Mouse (Mus musculus) neutrophil, adult 5-6 weeks (primary cell): ENCODE data around the gene Galnt14. TPM values are rescaled to one million over a fixed set of nuclear protein-coding genes. Genes with fewer than 3 reads are reported as not detected.

Source experiments
- ATAC-seq: fragments of 151-379, 151-347 bp; 2 replicates; pipeline ENCODE4 v1.8.0; 2017; ENCODE audit warnings: mild to moderate bottlenecking, moderate TSS enrichment; ENCODE audit not compliant: insufficient number of reproducible peaks, poor library complexity, low FRiP score, severe bottlenecking; ENCODE audit errors: extremely low read depth
- total RNA-seq: library from RNA; stranded (forward); fragments of 200-1000 nt; gene quantifications from 2 replicates; pipeline ENCODE4 v1.2.3, GENCODE M21; 2017

Galnt14 gene
- total RNA-seq, 1 experiment from 2014 or later, result 0.47 TPM

- peak; percentile 75 for ATAC-seq
Measured at GRCm38 (mm10) chr17:73531896-73532295, 178.4 kb downstream of the Galnt14 start.

DNA sequence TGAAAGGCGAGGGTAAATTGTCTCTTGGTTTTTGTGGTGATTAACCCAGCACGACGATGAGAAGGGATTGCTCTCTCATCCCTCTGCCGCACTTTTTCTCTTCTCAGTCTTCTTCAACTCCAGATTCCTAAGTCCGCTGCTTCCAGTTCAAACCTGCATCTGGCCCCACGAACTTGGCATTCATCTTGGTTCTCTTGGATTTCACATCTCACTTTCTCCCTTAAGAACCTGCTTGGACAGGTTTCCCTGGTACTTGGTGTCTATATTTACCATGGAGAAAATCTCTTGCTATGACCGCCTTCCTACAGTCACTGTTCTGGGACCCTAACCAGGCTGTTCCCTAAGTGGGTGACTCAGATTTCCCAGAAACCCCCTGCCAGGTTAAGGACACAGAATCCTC lies 188.1 kb downstream of the Galnt14 start:
- ATAC-seq, result no peak

- no peak for ATAC-seq
Measured at GRCm38 (mm10) chr17:73519350-73519749, 190.9 kb downstream of the Galnt14 start.

DNA sequence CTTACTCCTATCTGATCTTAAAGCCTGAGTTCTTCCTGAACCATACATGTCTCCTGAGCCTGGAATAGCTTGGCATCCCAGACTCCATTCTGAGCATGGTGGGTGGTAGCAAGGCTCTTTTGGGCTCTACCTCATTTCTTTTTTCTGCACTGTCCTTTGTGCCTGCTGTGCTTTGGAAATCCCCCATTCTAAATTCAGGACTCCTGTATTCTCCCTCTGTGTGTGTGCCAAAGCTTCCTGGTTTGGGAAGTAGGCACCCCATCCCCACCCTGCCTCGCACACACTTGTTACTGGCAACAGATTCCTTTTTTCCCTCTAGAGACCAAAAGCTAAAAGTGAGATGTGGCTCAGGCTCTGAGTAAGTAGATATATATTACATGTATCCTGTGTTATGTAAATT lies 191.9 kb downstream of the Galnt14 start:
- no peak for ATAC-seq

DNA sequence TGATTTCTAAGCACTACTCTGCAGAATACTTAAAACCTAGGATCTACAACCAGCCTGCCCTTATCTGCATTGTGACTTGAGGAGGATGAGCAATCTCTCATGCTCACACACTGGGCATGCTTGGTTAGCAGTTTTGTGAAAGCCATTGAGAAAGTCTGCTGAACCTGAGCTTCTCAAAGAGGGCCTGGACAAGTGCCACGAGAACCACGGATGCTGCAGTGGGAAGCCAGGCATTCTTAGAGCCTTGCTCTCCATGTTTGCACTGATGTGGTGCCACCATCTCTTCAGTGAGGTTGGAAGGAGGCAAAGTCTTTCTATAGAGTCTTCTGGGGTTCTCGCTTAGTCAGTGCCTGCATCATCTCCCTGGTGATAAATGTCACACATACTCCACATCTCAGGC lies 194.7 kb downstream of the Galnt14 start:
- ATAC-seq, result no peak

- ATAC-seq, result no peak
Measured at GRCm38 (mm10) chr17:73514862-73515261, 195.4 kb downstream of the Galnt14 start.

DNA sequence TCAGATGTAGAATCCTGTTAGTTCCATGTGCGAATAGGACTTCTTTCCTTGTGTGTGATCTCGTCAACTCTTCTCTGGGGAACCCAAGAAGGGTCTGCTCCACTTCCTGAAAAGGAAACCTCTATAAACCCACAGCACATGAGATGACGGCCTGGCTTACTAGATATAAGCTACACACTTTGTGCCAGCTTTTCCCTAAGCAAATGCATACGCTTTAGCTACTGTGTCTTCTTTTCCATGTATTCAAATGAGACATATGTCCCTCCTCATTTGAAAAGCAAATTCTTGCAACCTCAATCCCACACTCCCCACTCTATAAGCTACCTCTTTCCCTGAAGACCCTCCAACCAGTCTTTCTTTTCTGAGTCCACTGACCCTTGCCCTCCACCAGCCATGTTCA lies 196.0 kb downstream of the Galnt14 start:
- ATAC-seq, result no peak

DNA sequence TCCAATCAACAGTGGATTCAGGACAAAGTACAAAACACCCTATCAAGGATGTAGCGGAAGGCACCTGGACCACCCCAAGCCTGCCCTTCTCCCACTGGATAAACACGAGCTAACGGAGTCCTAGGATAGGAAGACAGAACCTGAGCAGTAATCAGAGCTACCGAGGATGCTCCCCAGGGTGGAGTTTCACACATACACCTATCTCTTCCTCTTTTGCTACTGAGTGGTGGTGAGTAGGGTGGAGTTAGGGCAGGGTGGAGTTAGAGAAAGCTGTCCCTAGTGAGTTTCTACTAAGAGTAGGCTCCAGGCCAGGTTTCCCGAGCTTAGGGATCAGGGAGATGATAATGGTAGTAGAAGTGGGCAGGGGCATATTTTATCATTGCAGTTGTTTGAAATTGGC lies 197.4 kb downstream of the Galnt14 start:
- ATAC-seq, result peak; percentile 71

- no peak for ATAC-seq
Measured at GRCm38 (mm10) chr17:73507804-73508535, 202.3 kb downstream of the Galnt14 start.

DNA sequence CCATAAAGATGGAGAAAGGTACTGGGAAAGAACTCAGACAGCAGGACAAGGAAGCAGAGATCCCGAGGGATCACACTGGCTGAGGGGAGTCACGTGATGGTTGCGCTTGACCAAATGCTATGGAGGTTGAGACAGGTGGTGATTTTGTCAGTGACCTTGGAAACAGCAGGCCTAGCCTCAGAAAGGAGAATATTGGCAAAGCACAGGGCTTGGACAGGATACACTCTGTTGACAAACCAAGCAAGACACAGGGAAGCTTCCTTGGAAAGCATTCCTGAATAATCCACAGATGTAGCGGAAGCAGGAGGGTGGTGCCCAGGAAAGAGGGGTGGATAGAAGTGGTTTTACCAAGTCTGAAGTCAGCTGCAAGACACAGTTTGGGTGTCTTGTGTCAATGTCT lies 206.1 kb downstream of the Galnt14 start:
- ATAC-seq, result no peak

DNA sequence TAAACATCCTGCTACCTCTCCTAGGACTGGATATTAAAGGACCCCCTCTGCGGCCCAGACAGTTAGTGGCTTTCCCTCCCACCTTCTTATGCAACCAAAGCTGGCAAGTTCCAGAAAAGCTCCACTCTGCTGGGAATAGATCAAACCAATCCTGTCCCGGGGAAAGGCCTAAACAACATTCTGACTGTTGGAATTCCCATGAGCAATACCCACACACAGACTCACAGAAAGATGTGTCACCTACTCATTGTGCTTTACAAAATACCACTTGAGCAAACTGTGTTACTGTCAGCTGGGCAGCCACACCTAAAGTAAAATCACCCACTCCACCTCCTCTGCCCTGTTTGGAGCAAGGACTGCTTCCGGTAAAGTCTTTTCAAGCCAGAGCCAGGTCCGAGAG lies 207.6 kb downstream of the Galnt14 start:
- ATAC-seq, result no peak

DNA sequence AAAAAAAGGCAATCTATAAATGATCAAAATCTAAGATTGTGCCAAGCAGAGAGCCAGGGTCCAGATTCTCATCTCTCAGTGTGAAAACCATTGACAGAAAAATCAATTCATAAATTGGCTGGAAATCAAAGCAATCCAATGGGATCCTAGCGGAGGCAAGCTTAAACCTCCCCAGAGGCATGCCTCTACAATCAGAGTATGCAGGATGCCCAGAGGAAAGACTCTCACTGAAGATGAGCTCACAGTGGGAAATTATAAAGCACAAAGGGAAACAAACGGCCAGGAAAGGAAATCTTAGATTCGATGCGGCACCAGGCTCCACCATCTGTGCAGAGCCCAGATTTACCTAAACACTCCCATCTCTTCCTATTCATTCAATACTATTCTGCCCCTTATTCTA lies 220.7 kb downstream of the Galnt14 start:
- no peak for ATAC-seq

- no peak for ATAC-seq
Measured at GRCm38 (mm10) chr17:73487792-73488191, 222.5 kb downstream of the Galnt14 start.

DNA sequence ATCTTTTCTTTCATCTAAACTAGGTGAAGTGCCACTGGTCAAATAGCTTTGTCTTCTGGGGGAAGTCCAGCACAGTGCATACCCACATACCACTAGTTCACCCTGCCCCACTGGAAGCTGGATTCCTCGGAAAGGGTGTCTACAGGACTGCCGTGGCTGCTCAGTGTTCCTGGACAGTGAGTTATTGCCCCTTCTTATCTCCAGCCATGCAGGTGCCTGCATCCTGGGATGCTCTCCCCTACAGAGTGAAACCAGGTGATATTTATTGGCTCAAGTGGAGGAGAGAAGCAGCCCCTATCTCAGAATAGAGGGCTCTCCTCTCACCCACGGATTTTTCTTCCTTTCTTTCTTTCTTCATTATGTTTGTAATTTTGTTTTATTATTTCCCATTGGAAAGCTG lies 222.9 kb downstream of the Galnt14 start:
- ATAC-seq, result no peak

DNA sequence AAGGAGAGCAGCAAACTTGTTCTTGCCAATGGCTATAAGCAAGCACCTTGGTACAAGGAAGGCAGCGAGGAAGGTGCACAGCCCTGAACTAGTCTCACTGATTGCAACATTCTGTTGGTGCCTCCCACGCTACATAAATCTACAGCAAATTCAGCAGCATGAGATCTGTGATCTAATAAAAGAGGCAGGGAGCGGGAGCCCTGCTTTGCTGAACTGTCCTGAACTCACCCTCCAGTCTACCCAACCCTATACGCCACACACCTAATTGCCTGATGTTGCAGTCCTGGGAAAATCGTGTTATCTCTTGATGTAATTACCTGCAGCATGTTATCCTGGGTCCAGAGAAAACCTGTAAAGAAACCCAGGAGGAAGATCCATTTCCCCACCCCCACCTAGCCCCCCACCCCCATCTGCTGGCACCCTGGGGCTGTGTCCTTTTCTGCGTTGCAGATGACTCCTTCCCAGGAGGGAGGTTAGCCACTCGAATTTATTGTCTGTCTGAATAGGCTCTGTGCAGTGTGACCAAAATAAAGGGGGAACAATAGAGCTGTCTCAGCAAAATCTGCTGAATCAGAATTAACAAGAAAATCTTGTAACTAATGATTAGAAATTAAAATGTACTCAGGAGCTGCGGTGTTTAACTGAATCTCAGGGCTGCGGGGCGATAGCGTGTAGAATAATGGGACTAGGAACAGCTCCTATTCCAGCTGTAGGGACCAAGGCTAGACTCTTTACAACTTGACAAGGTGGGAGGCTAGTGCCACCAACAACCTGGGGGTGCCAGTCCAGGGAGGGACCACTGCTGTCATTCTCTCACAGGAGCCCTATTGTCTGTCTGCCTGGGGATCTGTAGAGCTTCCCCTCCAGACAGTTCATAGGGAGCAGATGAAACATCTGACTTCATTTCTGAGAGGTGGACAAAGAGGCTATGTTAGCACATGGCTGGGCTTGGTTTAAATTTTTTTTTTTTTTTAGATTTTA lies 232.9 kb downstream of the Galnt14 start:
- no peak for ATAC-seq

GRCm38 (mm10) chr17:73474371-73474770 lies 235.9 kb downstream of the Galnt14 start:
- ATAC-seq, result no peak

DNA sequence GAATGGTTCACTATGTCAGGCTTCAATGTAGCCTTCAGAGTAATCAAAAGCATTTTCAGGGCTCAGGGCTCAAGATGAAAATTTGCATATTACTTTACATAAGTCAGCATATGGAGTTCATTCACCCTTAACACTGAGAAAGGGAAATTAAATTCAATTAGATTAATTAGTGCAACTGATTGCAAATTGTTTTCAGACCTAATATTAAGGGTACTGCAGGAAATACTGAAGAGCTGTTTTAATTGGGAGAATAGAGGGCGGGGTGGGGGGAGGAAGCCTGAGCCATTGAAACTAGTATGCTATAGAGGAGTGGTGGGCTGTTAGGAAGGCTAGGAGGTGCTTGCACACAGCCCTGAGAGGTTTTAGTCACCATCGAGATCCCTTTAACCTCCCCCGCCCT lies 237.2 kb downstream of the Galnt14 start:
- ATAC-seq, result no peak

DNA sequence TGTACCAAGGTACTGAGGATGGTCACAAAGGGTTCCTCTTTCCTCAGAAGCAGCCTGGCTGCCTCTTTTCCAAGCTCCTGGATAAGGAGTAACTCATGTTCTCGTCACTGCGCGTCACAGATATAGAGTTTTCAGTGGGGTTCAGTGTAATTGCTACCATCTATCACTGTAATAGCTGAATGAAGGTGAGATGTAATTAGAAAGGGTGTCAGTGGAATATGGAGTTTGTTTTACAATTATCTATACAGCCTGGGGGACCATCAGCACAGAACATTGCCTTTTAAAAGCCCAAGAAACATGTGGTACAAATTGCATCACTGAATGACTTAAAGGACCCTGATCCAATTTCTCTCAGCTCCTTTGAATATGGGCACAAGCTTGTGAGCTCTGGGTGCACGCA lies 249.4 kb downstream of the Galnt14 start:
- ATAC-seq, result no peak

DNA sequence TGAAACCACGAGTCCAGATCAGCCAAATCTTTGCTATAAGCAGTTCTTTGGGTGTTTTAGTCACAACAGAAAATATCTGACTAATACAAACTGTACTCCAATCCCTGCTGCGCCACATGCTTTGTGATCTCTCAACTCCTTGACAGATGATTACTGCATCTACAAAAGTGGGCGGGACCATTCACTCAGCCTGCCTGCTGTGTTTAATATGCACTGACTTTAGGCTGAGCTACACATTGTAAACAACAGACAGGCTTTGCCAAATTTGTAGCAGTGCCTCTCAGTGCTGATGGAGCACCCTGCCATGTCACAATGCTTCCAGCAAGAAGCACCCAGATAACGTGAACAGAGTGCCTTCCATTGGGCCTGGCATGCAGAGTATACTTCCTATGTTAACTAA lies 251.5 kb downstream of the Galnt14 start:
- ATAC-seq, result no peak

DNA sequence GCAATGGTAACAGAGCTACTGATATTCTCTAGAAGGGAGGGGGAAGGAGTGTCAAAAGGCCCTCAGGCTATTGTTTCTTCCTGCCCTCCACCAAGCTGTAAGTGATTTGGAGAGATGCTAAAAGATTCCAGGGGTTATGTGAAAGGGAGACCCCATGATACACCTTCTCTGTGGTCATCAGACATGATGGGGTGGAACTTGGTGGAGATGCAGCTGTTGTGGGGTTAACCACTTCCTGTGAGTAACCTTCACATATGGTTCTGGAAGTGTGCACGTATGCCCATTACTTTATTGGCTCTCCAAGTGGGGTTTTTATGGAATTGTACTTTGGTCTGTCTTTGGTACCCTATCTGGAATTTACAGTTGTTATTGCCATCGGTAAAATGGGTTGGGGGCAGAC lies 253.7 kb downstream of the Galnt14 start:
- no peak for ATAC-seq
